Mouse (Mus musculus) layer of hippocampus, adult 9-11 months (tissue): ENCODE results near the gene Rap1gds1.

Source experiments
- DNase-seq: peaks from one replicate; pipeline ENCODE4 v3.0.0; 2022

Gene Rap1gds1

GRCm38 (mm10) chr3:138941604-138942003, 133.4 kb downstream of the Rap1gds1 start:
- no peak for DNase-seq

DNA sequence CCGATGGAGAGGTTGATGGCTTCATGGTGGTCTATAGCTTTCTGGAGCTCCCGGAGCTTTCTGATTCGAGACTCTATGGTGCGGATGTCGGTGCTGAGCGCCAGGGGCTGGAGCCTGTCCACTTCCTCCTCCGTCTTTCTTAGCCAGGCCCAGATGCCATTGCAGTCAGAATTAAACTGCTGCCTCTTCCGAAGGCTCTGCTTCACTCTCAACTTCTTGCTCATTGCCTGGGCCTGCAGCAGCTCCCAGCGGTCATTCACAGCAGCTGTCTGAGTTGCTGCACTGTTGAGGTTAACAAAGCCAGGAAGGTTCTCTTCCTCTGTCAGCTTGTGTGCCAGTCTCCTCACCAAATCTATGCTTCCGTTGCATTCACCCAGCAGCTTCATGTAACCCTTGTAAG, 137.8 kb downstream of the Rap1gds1 start:
- no peak for DNase-seq

- DNase-seq, result no peak
These were observed 138.2 kb downstream of the Rap1gds1 start for GRCm38 (mm10) chr3:138936780-138937179.

GRCm38 (mm10) chr3:138927437-138927836, 147.6 kb downstream of the Rap1gds1 start:
- DNase-seq, result no peak

DNA sequence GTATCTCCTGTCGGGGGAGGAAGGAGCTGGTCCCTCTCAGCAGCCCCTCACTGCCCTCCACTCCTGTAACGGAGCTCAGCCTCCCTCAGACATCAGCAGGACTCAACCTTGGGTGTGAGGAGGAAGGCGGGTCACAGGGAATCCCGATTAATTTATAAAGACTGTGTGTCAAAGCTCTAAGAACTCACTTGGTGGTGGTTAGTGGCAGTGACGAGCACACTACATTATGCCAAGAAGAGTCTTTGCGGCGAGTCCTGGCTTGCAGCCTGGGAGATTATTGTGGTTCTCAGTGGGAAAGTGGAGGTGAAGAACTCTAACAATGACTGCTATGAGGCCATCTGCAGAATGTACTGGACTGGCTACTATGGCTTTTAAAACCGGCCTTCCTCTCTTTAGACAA, 148.8 kb downstream of the Rap1gds1 start:
- DNase-seq, result no peak

DNA sequence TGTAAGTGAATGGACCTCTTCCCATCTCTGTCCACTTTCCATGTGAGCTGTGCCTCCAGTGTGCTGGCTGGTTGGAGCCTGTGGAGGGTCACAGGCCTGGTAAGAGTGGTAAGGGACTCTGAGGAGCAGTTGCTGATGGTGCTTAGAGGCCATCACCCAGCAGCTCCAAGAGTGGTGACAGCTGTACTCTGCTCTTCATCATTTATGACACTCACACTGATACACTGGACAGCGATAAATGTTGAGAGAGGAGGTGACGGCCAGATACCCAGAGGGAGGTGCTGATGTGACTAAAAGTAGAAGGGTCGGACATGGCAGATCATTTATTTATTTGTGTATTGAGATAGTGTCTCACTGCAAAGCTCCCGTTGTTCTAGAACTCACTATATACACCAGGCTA, 156.8 kb downstream of the Rap1gds1 start:
- DNase-seq, result no peak

DNA sequence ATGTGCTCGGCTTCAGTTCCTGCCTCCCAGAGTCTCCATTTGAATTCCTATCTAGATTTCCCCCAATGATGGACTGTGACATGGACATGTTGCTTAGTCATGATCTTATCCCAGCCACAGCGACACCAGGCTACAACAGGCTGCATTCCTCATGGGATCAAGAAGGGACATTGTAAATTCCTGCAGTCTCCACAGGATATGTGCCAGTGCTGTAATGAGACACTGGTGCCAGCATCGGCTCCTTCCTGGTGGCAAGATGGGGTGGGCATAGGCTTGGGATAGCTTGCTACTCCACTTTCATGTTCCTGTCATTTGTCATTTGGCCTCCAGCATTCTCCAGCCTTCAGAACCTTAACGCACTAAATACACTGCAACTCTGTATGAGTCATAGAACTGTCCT, 158.0 kb downstream of the Rap1gds1 start:
- no peak for DNase-seq

GRCm38 (mm10) chr3:138916591-138916990, 158.4 kb downstream of the Rap1gds1 start:
- no peak for DNase-seq

DNA sequence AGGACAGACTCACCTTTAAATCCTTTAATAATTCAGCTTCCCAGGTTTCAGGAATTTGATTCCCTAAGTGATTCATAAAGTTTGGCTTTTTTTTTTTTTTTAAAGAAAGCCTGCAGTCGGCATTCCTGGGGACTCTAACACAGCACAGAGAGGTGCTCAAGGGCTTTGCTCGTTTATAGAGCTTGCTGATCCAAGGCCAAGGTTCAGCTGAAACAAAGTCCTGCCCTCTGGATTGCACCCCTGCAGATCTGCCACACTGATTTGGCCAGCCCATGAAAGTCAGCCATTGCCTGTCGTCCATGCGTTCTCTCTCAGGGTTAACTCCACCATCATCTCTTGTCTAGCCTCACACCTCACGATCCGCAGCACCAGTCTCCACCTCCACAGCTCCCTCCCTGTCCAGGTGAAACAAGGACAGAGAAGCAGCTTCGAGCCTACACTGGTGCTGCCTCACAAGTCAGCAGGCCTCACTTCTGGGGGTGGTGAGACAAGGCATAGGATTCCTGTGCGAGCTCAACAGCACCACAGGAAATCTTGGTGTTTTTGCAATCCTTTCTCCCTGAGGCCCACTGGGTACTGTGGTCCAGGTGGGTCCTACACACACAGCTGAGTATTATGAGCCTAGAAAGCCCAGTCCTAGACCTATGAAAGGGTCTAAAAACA, 160.2 kb downstream of the Rap1gds1 start:
- DNase-seq, result no peak

GRCm38 (mm10) chr3:138912504-138912903, 162.5 kb downstream of the Rap1gds1 start:
- no peak for DNase-seq

DNA sequence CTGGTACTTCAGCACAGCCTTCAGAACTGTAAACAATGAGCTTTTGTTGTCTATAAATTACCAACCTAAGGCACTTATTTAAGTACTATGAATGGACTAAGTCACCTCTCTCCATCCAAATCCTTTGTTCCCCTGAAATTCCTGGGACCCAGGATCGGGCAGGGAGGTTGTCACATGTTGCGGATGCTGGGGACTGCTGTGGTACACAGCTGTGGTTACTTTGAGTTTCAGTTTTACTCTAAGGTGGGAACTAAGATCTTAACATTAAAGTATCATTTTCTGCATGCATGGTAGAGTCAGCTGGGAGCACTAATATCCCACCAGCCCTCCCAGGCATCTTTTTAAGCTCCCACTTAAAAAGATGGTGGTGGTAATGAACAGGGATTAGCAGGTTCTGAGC, 165.7 kb downstream of the Rap1gds1 start:
- no peak for DNase-seq

GRCm38 (mm10) chr3:138906112-138906880, 168.7 kb downstream of the Rap1gds1 start:
- DNase-seq, result peak; percentile 52

DNA sequence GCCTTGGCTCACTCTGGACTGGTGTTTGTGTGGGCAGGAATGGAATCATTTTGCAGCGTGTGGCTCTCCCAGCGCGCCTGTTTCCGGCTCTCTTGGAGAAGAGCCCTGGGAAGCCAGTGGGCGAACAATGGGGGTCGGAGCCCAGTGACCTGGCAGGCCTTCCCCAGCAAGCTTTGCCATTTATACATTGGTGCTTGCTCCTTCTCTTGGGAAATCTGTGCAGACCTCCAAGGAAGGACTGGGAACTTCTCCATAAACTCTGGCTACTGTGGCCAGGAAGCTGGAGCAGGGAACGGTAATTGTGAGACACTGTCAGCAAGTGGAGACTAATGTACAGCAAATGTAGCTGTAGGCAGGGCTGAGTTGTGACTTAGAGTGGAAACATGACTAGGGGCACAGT, 169.3 kb downstream of the Rap1gds1 start:
- DNase-seq, result no peak

GRCm38 (mm10) chr3:138900571-138901141, 174.3 kb downstream of the Rap1gds1 start:
- peak; percentile 28 for DNase-seq

GRCm38 (mm10) chr3:138898055-138898454, 176.9 kb downstream of the Rap1gds1 start:
- no peak for DNase-seq

DNA sequence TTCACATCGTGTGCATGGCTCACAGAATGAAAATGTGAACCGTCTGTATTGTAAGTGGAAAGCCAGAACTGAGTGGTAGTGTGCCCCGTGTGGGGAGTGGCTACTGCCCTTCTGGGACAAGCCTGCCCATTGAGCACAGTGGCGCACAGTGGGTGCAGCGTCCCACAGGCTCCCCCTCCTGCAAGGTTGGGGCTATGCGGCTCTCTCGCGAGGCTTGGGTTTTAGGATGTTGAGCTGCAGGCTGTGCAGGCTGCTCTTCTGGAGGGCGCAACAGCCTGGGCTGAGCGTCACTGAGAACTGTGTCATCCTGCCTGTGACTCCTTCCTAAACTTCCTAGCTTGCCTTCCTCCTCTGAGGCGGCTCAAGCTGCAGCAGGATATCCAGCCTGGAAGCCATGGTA, 177.5 kb downstream of the Rap1gds1 start:
- no peak for DNase-seq

GRCm38 (mm10) chr3:138893520-138893919, 181.5 kb downstream of the Rap1gds1 start:
- DNase-seq, result no peak

DNA sequence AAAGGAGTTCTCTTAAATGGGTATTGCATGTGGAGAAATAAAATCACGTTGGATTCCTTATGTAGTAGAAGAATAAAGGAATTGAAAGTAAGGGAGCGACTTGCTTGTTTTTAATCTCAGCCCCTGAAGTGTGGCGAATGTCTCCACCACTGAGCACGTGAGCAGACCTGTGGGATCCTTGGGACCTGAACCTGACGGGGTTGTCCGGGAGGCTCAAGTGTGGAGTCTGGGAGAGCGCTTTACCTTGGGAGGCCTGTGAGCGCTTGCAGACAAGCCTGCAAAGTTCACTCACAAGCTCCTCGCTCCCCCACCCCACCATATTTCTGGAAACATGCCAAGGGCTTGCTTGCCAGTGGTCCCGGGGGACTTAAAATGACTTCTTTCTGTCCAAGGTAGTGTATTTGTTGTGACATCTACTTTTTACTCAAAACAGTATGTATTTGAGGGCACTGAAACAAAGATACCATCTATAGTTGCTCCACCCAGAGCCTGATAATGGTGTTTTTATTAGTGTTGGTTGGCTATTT, 185.2 kb downstream of the Rap1gds1 start:
- no peak for DNase-seq

GRCm38 (mm10) chr3:138889214-138889613, 185.8 kb downstream of the Rap1gds1 start:
- DNase-seq, result peak; percentile 63

DNA sequence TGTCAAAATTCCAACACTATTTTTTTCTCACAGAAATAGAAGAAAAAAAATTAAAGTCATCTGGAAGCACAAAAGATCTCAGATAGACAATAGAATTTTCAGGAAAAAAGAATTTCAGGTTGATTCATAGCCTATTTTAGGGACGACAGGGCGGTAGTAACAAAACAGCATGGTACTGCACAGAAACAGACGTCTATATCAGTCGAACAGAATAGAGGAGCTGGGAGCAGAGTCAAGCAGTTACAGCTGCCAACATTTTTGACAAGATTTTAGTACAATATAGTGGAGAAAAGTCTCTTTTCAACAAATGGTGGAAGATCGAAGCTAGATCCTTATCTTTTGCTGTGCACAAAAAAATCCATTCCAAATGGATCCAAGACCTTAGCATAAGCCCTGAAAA, 188.9 kb downstream of the Rap1gds1 start:
- no peak for DNase-seq

DNA sequence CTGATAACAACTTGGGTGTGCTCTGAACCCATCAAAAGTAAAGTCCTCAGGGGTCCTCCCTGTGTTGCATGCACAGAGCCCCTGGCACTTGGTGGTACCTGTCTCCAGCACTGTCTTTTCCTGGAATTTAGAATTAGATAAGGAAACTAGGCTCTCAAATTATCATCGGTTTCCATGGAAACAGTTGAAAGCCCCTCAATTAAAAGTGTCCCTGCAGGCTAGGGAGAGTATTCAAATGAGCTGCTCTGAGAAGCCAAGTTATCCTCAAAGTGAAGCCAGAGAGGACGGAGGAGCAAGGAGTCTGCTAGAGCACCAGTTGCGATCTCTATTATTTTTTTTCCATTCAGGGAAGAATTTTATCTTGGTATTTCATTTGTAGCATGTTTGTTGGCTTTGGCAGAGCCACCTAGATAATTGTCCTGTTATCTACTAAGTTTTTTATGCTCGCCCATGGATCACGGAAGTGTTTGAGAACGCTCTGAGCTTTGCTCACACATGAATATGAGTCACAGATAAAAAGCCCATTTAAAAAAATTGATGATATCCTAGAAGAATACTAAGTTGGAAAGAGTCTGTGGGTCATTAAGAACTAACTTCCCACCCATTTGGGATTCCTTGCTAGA, 193.2 kb downstream of the Rap1gds1 start:
- DNase-seq, result no peak

DNA sequence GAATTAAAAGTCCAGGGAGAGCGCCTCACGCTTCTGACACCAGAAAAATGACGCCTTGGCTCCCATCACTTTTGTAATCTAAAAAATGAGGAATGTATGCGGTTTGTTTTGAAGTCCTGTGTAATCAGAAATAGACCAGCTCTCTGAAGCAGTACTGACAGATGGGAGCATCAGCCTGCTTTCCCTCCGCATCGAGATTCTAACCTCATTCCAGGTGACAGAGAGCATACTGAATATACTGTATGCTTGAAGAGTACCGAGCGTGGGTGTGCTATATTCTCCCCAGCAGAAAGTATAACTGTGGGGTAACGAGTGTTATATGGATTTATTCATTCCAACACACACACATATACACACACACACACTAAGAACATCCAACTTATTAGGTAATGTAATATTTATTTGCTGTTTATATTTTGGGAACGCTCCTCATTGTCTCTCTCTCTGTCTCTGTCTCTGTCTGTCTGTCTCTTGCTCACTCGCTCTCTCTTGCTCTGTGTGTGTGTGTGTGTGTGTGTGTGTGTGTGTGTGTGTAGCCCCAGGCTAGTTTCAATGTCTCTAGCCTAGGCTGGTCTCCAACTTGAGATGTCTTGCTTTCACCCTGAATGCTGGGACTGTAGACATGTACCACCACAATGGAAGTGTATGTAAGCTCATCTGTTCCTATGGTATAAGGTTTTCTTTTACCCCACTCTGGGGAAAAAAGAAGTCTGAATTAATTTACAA, 193.8 kb downstream of the Rap1gds1 start:
- DNase-seq, result no peak

GRCm38 (mm10) chr3:138877741-138878140, 197.3 kb downstream of the Rap1gds1 start:
- DNase-seq, result no peak
